Mouse (Mus musculus) intestine, embryonic 16.5 days (tissue): ENCODE measurements around the gene Ube2q1. TPM values are rescaled to one million over a fixed set of nuclear protein-coding genes. Genes with fewer than 3 reads are reported as not detected.

Source experiments
- ATAC-seq: fragments of 200-750 bp; cut with Nextera tagmentation; 2 replicates; pipeline ENCODE4 v1.8.0; 2017; ENCODE audit warnings: moderate TSS enrichment, moderate library complexity
- H3K27ac ChIP-seq: fragments of 300-500 bp; sonication (generic); 2 replicates; pipeline ENCODE4 v1.5.1; 2014; ENCODE audit warnings: mild to moderate bottlenecking, low read length
- H3K27me3 ChIP-seq: fragments of 300-500 bp; sonication (generic); replicated peaks from 2 replicates; pipeline ENCODE4 v1.6.1; 2014; ENCODE audit warnings: low read length, control low read depth, mixed read lengths; ENCODE audit not compliant: control insufficient read depth, insufficient read depth
- H3K36me3 ChIP-seq: fragments of 300-500 bp; sonication (generic); 2 replicates; pipeline ENCODE4 v1.6.1; 2014; ENCODE audit warnings: low read length, control low read depth; ENCODE audit not compliant: control insufficient read depth, insufficient read depth
- H3K4me1 ChIP-seq: fragments of 300-500 bp; sonication (generic); 2 replicates; pipeline ENCODE4 v1.6.1; 2014; ENCODE audit warnings: low read length, control low read depth, mixed read lengths; ENCODE audit not compliant: control insufficient read depth, insufficient read depth
- H3K4me2 ChIP-seq: fragments of 300-500 bp; sonication (generic); 2 replicates; pipeline ENCODE4 v1.6.1; 2014; ENCODE audit warnings: low read depth, low read length, control low read depth
- H3K4me3 ChIP-seq: fragments of 300-500 bp; sonication (generic); 2 replicates; pipeline ENCODE4 v1.5.1; 2014; ENCODE audit warnings: mild to moderate bottlenecking, low read length
- H3K9ac ChIP-seq: fragments of 300-500 bp; sonication (generic); 2 replicates; pipeline ENCODE4 v1.6.1; 2014; ENCODE audit warnings: low read depth, low read length
- H3K9me3 ChIP-seq: fragments of 300-500 bp; sonication (generic); 2 replicates; pipeline ENCODE4 v1.6.1; 2016; ENCODE audit warnings: low read length, control low read depth; ENCODE audit not compliant: control insufficient read depth
- whole genome bisulfite sequencing: fragments of 180-500 bp; shearing (Covaris S2); extraction: QIAGEN DNeasy Blood & Tissue Kit; methylation state at CpG from one replicate; pipeline ENCODE4 v1.1.7; 2014; 5-methylcytosine and 5-hydroxymethylcytosine counted together
- polyA plus RNA-seq: library from polyadenylated mRNA; unstranded; fragments of >200 nt; fragmentation: Nextera tagmentation; extraction: Ambion mirVana; gene quantifications from 2 replicates; pipeline ENCODE4 v1.2.1, GENCODE M21; 2015

The Ube2q1 gene
- polyA plus RNA-seq, 1 experiment from 2014 or later: 8.2 TPM

- Histone ChIP-seq H3K36me3 (no peaks in the 10 kb centered on the region), H3K27me3 (peaks cover 5% of the 10 kb centered on the region; the same call in 1 of the 2 replicates), H3K27ac (no peak overlapping the region), H3K9me3 (no peaks in the 10 kb centered on the region), H3K4me3 (no peak overlapping the region), H3K4me2 (no peak overlapping the region), H3K9ac (no peak overlapping the region), H3K4me1 (peaks cover 8% of the 10 kb centered on the region)
- ATAC-seq: no peak
- WGBS: 67% methylated on average over 2 of the region's 3 CpGs
These were observed 13.6 kb upstream of the Ube2q1 start for GRCm38 (mm10) chr3:89759786-89760185.

GRCm38 (mm10) chr3:89764119-89764724 is 9.2 kb upstream of the Ube2q1 start, which contains the start of gene Chrnb2:
Chrnb2 (minus strand) TSS chr3:89764632.
- ATAC-seq: peak; percentile 93
- H3K4me3 ChIP-seq: peak within 1 kb of the TSS; percentile 27
- H3K9me3 ChIP-seq: no peaks in the 10 kb centered on the region
- H3K4me1 ChIP-seq: peaks cover 8% of the 10 kb centered on the region
- under 1% methylated on average over 36 of the region's 36 CpGs for WGBS
- H3K4me2 ChIP-seq: peak within 1 kb of the TSS; percentile 43
- H3K27me3 ChIP-seq: peaks cover 5% of the 10 kb centered on the region; the same call in 1 of the 2 replicates
- H3K36me3 ChIP-seq: no peaks in the 10 kb centered on the region
- H3K27ac ChIP-seq: no peak within 1 kb of the TSS
- no peak within 1 kb of the TSS for H3K9ac ChIP-seq

- H3K9me3 ChIP-seq: no peaks in the 10 kb centered on the region
- no peak overlapping the region for H3K27ac ChIP-seq
- ATAC-seq: no peak
- WGBS: 68% methylated on average over 7 of the region's 7 CpGs
- no peak overlapping the region for H3K9ac ChIP-seq
- H3K4me3 ChIP-seq: no peak overlapping the region
- no peaks in the 10 kb centered on the region for H3K27me3 ChIP-seq
- no peaks in the 10 kb centered on the region for H3K36me3 ChIP-seq
- H3K4me2 ChIP-seq: no peak overlapping the region
- peaks cover 12% of the 10 kb centered on the region for H3K4me1 ChIP-seq
These were observed 3.8 kb upstream of the Ube2q1 start for GRCm38 (mm10) chr3:89769584-89769983.

GRCm38 (mm10) chr3:89770425-89771002 is 2.9 kb upstream of the Ube2q1 start:
- WGBS: 37% methylated on average over 2 of the region's 2 CpGs
- Histone ChIP-seq H3K4me3 (no peak overlapping the region), H3K9me3 (no peaks in the 10 kb centered on the region), H3K4me1 (peaks cover 20% of the 10 kb centered on the region), H3K36me3 (no peaks in the 10 kb centered on the region), H3K4me2 (no peak overlapping the region), H3K9ac (no peak overlapping the region), H3K27me3 (no peaks in the 10 kb centered on the region), H3K27ac (no peak overlapping the region)
- no peak for ATAC-seq

- peak; percentile 73 for ATAC-seq
- Histone ChIP-seq H3K4me3 (peak overlapping the region; percentile 93), H3K27me3 (no peaks in the 10 kb centered on the region), H3K36me3 (peaks cover 7% of the 10 kb centered on the region; the same call in 1 of the 2 replicates), H3K9me3 (no peaks in the 10 kb centered on the region), H3K4me1 (peaks cover 26% of the 10 kb centered on the region), H3K4me2 (peak overlapping the region; percentile 93), H3K27ac (peak overlapping the region; percentile 97), H3K9ac (peak overlapping the region; percentile 100)
- under 1% methylated on average over 17 of the region's 17 CpGs for WGBS
These were observed 838 bp upstream of the Ube2q1 start for GRCm38 (mm10) chr3:89772588-89772967.

- no peaks in the 10 kb centered on the region for H3K9me3 ChIP-seq
- peak overlapping the region; percentile 100 for H3K9ac ChIP-seq
- H3K27me3 ChIP-seq: no peaks in the 10 kb centered on the region
- H3K27ac ChIP-seq: peak overlapping the region; percentile 97
- peaks cover 9% of the 10 kb centered on the region; the same call in 1 of the 2 replicates for H3K36me3 ChIP-seq
- peaks cover 26% of the 10 kb centered on the region for H3K4me1 ChIP-seq
- WGBS: under 1% methylated on average over 24 of the region's 37 CpGs
- peak overlapping the region; percentile 82 for H3K4me2 ChIP-seq
- ATAC-seq: peak; percentile 44
- H3K4me3 ChIP-seq: peak overlapping the region; percentile 93
These were observed 360 bp downstream of the Ube2q1 start for GRCm38 (mm10) chr3:89773740-89774211.

- H3K27me3 ChIP-seq: no peaks in the 10 kb centered on the region
- H3K9ac ChIP-seq: peak overlapping the region; percentile 100
- H3K9me3 ChIP-seq: no peaks in the 10 kb centered on the region
- H3K4me2 ChIP-seq: peak overlapping the region; percentile 82
- peaks cover 9% of the 10 kb centered on the region; the same call in 1 of the 2 replicates for H3K36me3 ChIP-seq
- ATAC-seq: no peak
- peak overlapping the region; percentile 97 for H3K27ac ChIP-seq
- H3K4me1 ChIP-seq: peaks cover 26% of the 10 kb centered on the region
- 31% methylated on average over 15 of the region's 15 CpGs for WGBS
- peak overlapping the region; percentile 93 for H3K4me3 ChIP-seq
These were observed 982 bp downstream of the Ube2q1 start for GRCm38 (mm10) chr3:89774236-89774960.

- Histone ChIP-seq H3K4me2 (no peak overlapping the region), H3K27ac (no peak overlapping the region), H3K27me3 (no peaks in the 10 kb centered on the region), H3K9me3 (no peaks in the 10 kb centered on the region), H3K4me3 (no peak overlapping the region), H3K36me3 (peaks cover 11% of the 10 kb centered on the region; the same call in 1 of the 2 replicates), H3K9ac (peak overlapping the region; percentile 10; the same call in 1 of the 2 replicates), H3K4me1 (peaks cover 28% of the 10 kb centered on the region)
- whole genome bisulfite sequencing: 81% methylated on average over 4 of the region's 4 CpGs
- no peak for ATAC-seq
These were observed 2.6 kb downstream of the Ube2q1 start for GRCm38 (mm10) chr3:89776001-89776400.

GRCm38 (mm10) chr3:89780102-89780501 is 6.7 kb downstream of the Ube2q1 start:
- no peak overlapping the region for H3K27ac ChIP-seq
- 87% methylated on average over 4 of the region's 4 CpGs for WGBS
- ATAC-seq: no peak

More at GRCm38 (mm10) chr3:89780102-89780501, 6.7 kb downstream of the Ube2q1 start:
- H3K4me3 ChIP-seq: no peak overlapping the region
- no peaks in the 10 kb centered on the region for H3K9me3 ChIP-seq
- no peak overlapping the region for H3K9ac ChIP-seq
- H3K36me3 ChIP-seq: peaks cover 11% of the 10 kb centered on the region; the same call in 1 of the 2 replicates
- no peaks in the 10 kb centered on the region for H3K27me3 ChIP-seq
- H3K4me1 ChIP-seq: peaks cover 12% of the 10 kb centered on the region
- no peak overlapping the region for H3K4me2 ChIP-seq
